Mouse (Mus musculus): ENCODE data around the gene 4933416C03Rik. TPM values are rescaled to one million over a fixed set of nuclear protein-coding genes. Genes with fewer than 3 reads are reported as not detected.

4933416C03Rik gene
- polyA plus RNA-seq, 1 experiment from 2014 or later: not detected

- DNase-seq (ENCODE audit: low spot score) (no peak), ATAC-seq (replicated peaks; ENCODE audit: low FRiP score) (no peak)
- Histone ChIP-seq H3K9me3 (ENCODE audit: control insufficient read depth, low read length) (no peaks in the 10 kb centered on the region), H3K4me3 (ENCODE audit: low read depth, low read length) (no peak overlapping the region), H3K36me3 (ENCODE audit: control insufficient read depth, insufficient read depth, low read length) (no peaks in the 10 kb centered on the region), H3K4me1 (replicated peaks; ENCODE audit: control insufficient read depth, insufficient read depth, low read length) (no peaks in the 10 kb centered on the region), H3K27ac (ENCODE audit: low read depth, low read length) (no peak overlapping the region), H3K9ac (ENCODE audit: low read depth, low read length) (no peak overlapping the region), H3K4me2 (no peak overlapping the region), H3K27me3 (replicated peaks; ENCODE audit: control insufficient read depth, insufficient read depth, low read length) (no peaks in the 10 kb centered on the region)
- WGBS: 80% methylated on average over 4 of the region's 4 CpGs
Measured at GRCm38 (mm10) chr10:116131223-116131622, 17.5 kb upstream of the 4933416C03Rik start.

- H3K27ac ChIP-seq (ENCODE audit: low read depth, low read length): no peak overlapping the region
- H3K4me1 ChIP-seq (replicated peaks; ENCODE audit: control insufficient read depth, insufficient read depth, low read length): no peaks in the 10 kb centered on the region
- no peak overlapping the region for H3K4me2 ChIP-seq
- ATAC-seq (replicated peaks; ENCODE audit: low FRiP score) (no peak), DNase-seq (ENCODE audit: low spot score) (no peak)
- no peaks in the 10 kb centered on the region for H3K27me3 ChIP-seq (replicated peaks; ENCODE audit: control insufficient read depth, insufficient read depth, low read length)
- no peaks in the 10 kb centered on the region for H3K36me3 ChIP-seq (ENCODE audit: control insufficient read depth, insufficient read depth, low read length)
- no peak overlapping the region for H3K4me3 ChIP-seq (ENCODE audit: low read depth, low read length)
- H3K9me3 ChIP-seq (ENCODE audit: control insufficient read depth, low read length): no peaks in the 10 kb centered on the region
- WGBS: 71% methylated on average over 3 of the region's 3 CpGs
- no peak overlapping the region for H3K9ac ChIP-seq (ENCODE audit: low read depth, low read length)
Measured at GRCm38 (mm10) chr10:116130401-116130800, 16.7 kb upstream of the 4933416C03Rik start.

- Histone ChIP-seq H3K4me3 (ENCODE audit: low read depth, low read length) (no peak overlapping the region), H3K27ac (ENCODE audit: low read depth, low read length) (no peak overlapping the region), H3K9ac (ENCODE audit: low read depth, low read length) (no peak overlapping the region), H3K9me3 (ENCODE audit: control insufficient read depth, low read length) (no peaks in the 10 kb centered on the region), H3K4me2 (no peak overlapping the region), H3K36me3 (ENCODE audit: control insufficient read depth, insufficient read depth, low read length) (no peaks in the 10 kb centered on the region), H3K4me1 (replicated peaks; ENCODE audit: control insufficient read depth, insufficient read depth, low read length) (no peaks in the 10 kb centered on the region), H3K27me3 (replicated peaks; ENCODE audit: control insufficient read depth, insufficient read depth, low read length) (no peaks in the 10 kb centered on the region)
- 64% methylated on average over 5 of the region's 5 CpGs for WGBS
- DNase-seq (ENCODE audit: low spot score) (no peak), ATAC-seq (replicated peaks; ENCODE audit: low FRiP score) (no peak)
Measured at GRCm38 (mm10) chr10:116125364-116125763, 11.6 kb upstream of the 4933416C03Rik start.

GRCm38 (mm10) chr10:116123808-116124207, 10.1 kb upstream of the 4933416C03Rik start:
- no peaks in the 10 kb centered on the region for H3K4me1 ChIP-seq (replicated peaks; ENCODE audit: control insufficient read depth, insufficient read depth, low read length)
- no peak overlapping the region for H3K9ac ChIP-seq (ENCODE audit: low read depth, low read length)
- WGBS: 86% methylated on average over 2 of the region's 2 CpGs
- ATAC-seq (replicated peaks; ENCODE audit: low FRiP score): no peak
- H3K27ac ChIP-seq (ENCODE audit: low read depth, low read length): no peak overlapping the region
- H3K36me3 ChIP-seq (ENCODE audit: control insufficient read depth, insufficient read depth, low read length): no peaks in the 10 kb centered on the region
- no peaks in the 10 kb centered on the region for H3K27me3 ChIP-seq (replicated peaks; ENCODE audit: control insufficient read depth, insufficient read depth, low read length)
- no peak overlapping the region for H3K4me3 ChIP-seq (ENCODE audit: low read depth, low read length)
- H3K4me2 ChIP-seq: no peak overlapping the region
- no peaks in the 10 kb centered on the region for H3K9me3 ChIP-seq (ENCODE audit: control insufficient read depth, low read length)
- DNase-seq (ENCODE audit: low spot score): no peak

GRCm38 (mm10) chr10:116121463-116121862, 7.7 kb upstream of the 4933416C03Rik start:
- 41% methylated on average over 2 of the region's 2 CpGs for WGBS
- H3K36me3 ChIP-seq (ENCODE audit: control insufficient read depth, insufficient read depth, low read length): no peaks in the 10 kb centered on the region
- DNase-seq (ENCODE audit: low spot score) (no peak), ATAC-seq (replicated peaks; ENCODE audit: low FRiP score) (no peak)
- no peaks in the 10 kb centered on the region for H3K4me1 ChIP-seq (replicated peaks; ENCODE audit: control insufficient read depth, insufficient read depth, low read length)
- H3K9me3 ChIP-seq (ENCODE audit: control insufficient read depth, low read length): no peaks in the 10 kb centered on the region
- no peak overlapping the region for H3K9ac ChIP-seq (ENCODE audit: low read depth, low read length)
- no peak overlapping the region for H3K4me2 ChIP-seq
- H3K4me3 ChIP-seq (ENCODE audit: low read depth, low read length): no peak overlapping the region
- no peaks in the 10 kb centered on the region for H3K27me3 ChIP-seq (replicated peaks; ENCODE audit: control insufficient read depth, insufficient read depth, low read length)
- no peak overlapping the region for H3K27ac ChIP-seq (ENCODE audit: low read depth, low read length)

GRCm38 (mm10) chr10:116117060-116117459, 3.3 kb upstream of the 4933416C03Rik start:
- DNase-seq (ENCODE audit: low spot score) (no peak), ATAC-seq (replicated peaks; ENCODE audit: low FRiP score) (no peak)
- Histone ChIP-seq H3K4me2 (no peak overlapping the region), H3K36me3 (ENCODE audit: control insufficient read depth, insufficient read depth, low read length) (no peaks in the 10 kb centered on the region), H3K4me1 (replicated peaks; ENCODE audit: control insufficient read depth, insufficient read depth, low read length) (no peaks in the 10 kb centered on the region), H3K9ac (ENCODE audit: low read depth, low read length) (no peak overlapping the region), H3K4me3 (ENCODE audit: low read depth, low read length) (no peak overlapping the region), H3K9me3 (ENCODE audit: control insufficient read depth, low read length) (no peaks in the 10 kb centered on the region), H3K27ac (ENCODE audit: low read depth, low read length) (no peak overlapping the region), H3K27me3 (replicated peaks; ENCODE audit: control insufficient read depth, insufficient read depth, low read length) (no peaks in the 10 kb centered on the region)
- WGBS: 57% methylated on average over 8 of the region's 8 CpGs

GRCm38 (mm10) chr10:116115881-116116677, 2.4 kb upstream of the 4933416C03Rik start:
- DNase-seq (ENCODE audit: low spot score) (no peak), ATAC-seq (replicated peaks; ENCODE audit: low FRiP score) (no peak)
- Histone ChIP-seq H3K4me1 (replicated peaks; ENCODE audit: control insufficient read depth, insufficient read depth, low read length) (no peaks in the 10 kb centered on the region), H3K9ac (ENCODE audit: low read depth, low read length) (no peak overlapping the region), H3K4me2 (no peak overlapping the region), H3K4me3 (ENCODE audit: low read depth, low read length) (no peak overlapping the region), H3K27me3 (replicated peaks; ENCODE audit: control insufficient read depth, insufficient read depth, low read length) (no peaks in the 10 kb centered on the region), H3K27ac (ENCODE audit: low read depth, low read length) (no peak overlapping the region), H3K9me3 (ENCODE audit: control insufficient read depth, low read length) (no peaks in the 10 kb centered on the region), H3K36me3 (ENCODE audit: control insufficient read depth, insufficient read depth, low read length) (no peaks in the 10 kb centered on the region)
- WGBS: 70% methylated on average over 4 of the region's 4 CpGs

- no peak overlapping the region for H3K9ac ChIP-seq (ENCODE audit: low read depth, low read length)
- DNase-seq (ENCODE audit: low spot score) (no peak), ATAC-seq (replicated peaks; ENCODE audit: low FRiP score) (no peak)
- no peaks in the 10 kb centered on the region for H3K4me1 ChIP-seq (replicated peaks; ENCODE audit: control insufficient read depth, insufficient read depth, low read length)
- H3K4me2 ChIP-seq: no peak overlapping the region
- 91% methylated on average over 11 of the region's 11 CpGs for WGBS
- no peaks in the 10 kb centered on the region for H3K9me3 ChIP-seq (ENCODE audit: control insufficient read depth, low read length)
- H3K4me3 ChIP-seq (ENCODE audit: low read depth, low read length): no peak overlapping the region
- H3K36me3 ChIP-seq (ENCODE audit: control insufficient read depth, insufficient read depth, low read length): no peaks in the 10 kb centered on the region
- H3K27me3 ChIP-seq (replicated peaks; ENCODE audit: control insufficient read depth, insufficient read depth, low read length): no peaks in the 10 kb centered on the region
- no peak overlapping the region for H3K27ac ChIP-seq (ENCODE audit: low read depth, low read length)
Measured at GRCm38 (mm10) chr10:116112868-116113267, 849 bp downstream of the 4933416C03Rik start.

GRCm38 (mm10) chr10:116108730-116109129, 5.0 kb downstream of the 4933416C03Rik start:
- 92% methylated on average over 1 of the region's 1 CpGs for WGBS
- ATAC-seq (replicated peaks; ENCODE audit: low FRiP score): no peak
- no peak overlapping the region for H3K4me3 ChIP-seq (ENCODE audit: low read depth, low read length)
- H3K4me1 ChIP-seq (replicated peaks; ENCODE audit: control insufficient read depth, insufficient read depth, low read length): no peaks in the 10 kb centered on the region
- no peak for DNase-seq (ENCODE audit: low spot score)
- no peak overlapping the region for H3K27ac ChIP-seq (ENCODE audit: low read depth, low read length)
- no peaks in the 10 kb centered on the region for H3K9me3 ChIP-seq (ENCODE audit: control insufficient read depth, low read length)
- H3K4me2 ChIP-seq: no peak overlapping the region
- no peaks in the 10 kb centered on the region for H3K27me3 ChIP-seq (replicated peaks; ENCODE audit: control insufficient read depth, insufficient read depth, low read length)
- no peaks in the 10 kb centered on the region for H3K36me3 ChIP-seq (ENCODE audit: control insufficient read depth, insufficient read depth, low read length)
- no peak overlapping the region for H3K9ac ChIP-seq (ENCODE audit: low read depth, low read length)

Data from liver, embryonic 11.5 days (tissue).